Mouse (Mus musculus) erythroblast, embryonic 14.5 days (primary cell): ENCODE measurements around the gene Mthfr.

Source experiments
- GATA1 ChIP-seq: IDR thresholded peaks from 2 replicates; pipeline ENCODE4 v1.6.1; 2012; ENCODE audit warnings: low read length, inconsistent platforms, mixed read lengths
- TAL1 ChIP-seq: IDR thresholded peaks from 3 replicates; pipeline ENCODE4 v1.6.1; 2012; ENCODE audit warnings: low read length, inconsistent platforms, mixed read lengths

GRCm38 (mm10) chr4:148056246-148056645, 17.4 kb downstream of the Mthfr start:
- TF ChIP-seq GATA1 (no peak), TAL1 (no peak)
